Mouse (Mus musculus): ENCODE measurements around the gene Pcp4l1.

GRCm38 (mm10) chr1:171150838-171151391 lies 45.2 kb downstream of the Pcp4l1 start:
- no peak for TF ChIP-seq POLR2AphosphoS2 (IDR thresholded peaks at IDR 0.05; ENCODE audit: low read length)
- TF ChIP-seq CTCF (IDR thresholded peaks at IDR 0.05 in 2 of 3, conservative IDR thresholded peaks at IDR 0.05 in 1 of 3; ENCODE audit: control insufficient read depth in 1 of 3, insufficient read depth in 1 of 3, low read depth in 2 of 3, low read length in 3 of 3, poor library complexity in 1 of 3, severe bottlenecking in 1 of 3), result no peak
- no peak for TF ChIP-seq HCFC1 (IDR thresholded peaks at IDR 0.05; ENCODE audit: low read depth, low read length)
- no peak for TF ChIP-seq ZMIZ1 (IDR thresholded peaks at IDR 0.05; ENCODE audit: low read depth, low read length)
- TF ChIP-seq MAX (IDR thresholded peaks at IDR 0.05; ENCODE audit: low read length), result no peak
- TF ChIP-seq USF1 (IDR thresholded peaks at IDR 0.05; ENCODE audit: low read depth, low read length), result no peak
- no peak for TF ChIP-seq EP300 (IDR thresholded peaks at IDR 0.05; ENCODE audit: low read depth in 1 of 2, low read length in 2 of 2)
- no peak for TF ChIP-seq NRF1 (IDR thresholded peaks at IDR 0.05; ENCODE audit: insufficient read depth, low read depth, low read length, poor library complexity, severe bottlenecking)
- no peak for TF ChIP-seq JUND (IDR thresholded peaks at IDR 0.05; ENCODE audit: low read depth, low read length)
- no peak; the same call in 1 of the 2 replicates for TF ChIP-seq MXI1 (IDR thresholded peaks at IDR 0.05; ENCODE audit: low read depth, low read length)

Measured in MEL (cell line).